Comparison of ENCODE assay signal across 8 mouse cellular contexts in genomic region chr2:105688436-105689303, GRCm38 (mm10). TPM values are rescaled to one million over a fixed set of nuclear protein-coding genes. Genes with fewer than 3 reads are reported as not detected.
A peak's percentile ranks its signal among the peaks of the same experiment; 100 is the strongest.
DNase-seq lines count a peak whose midpoint lies in the region; ATAC-seq and TF ChIP-seq lines count a peak whose summit lies in the region.

No protein-coding gene starts in this region.

- H3K27me3 ChIP-seq in embryonic facial prominence, embryonic 12.5 days, result peaks cover 80% of the 10 kb centered on the region
- peaks cover 90% of the 10 kb centered on the region for H3K27me3 ChIP-seq in limb, embryonic 12.5 days

- H3K4me1 ChIP-seq in embryonic facial prominence, embryonic 12.5 days, result peaks cover 3% of the 10 kb centered on the region; the same call in 1 of the 2 replicates
- H3K4me1 ChIP-seq in limb, embryonic 12.5 days (replicated peaks), result peaks cover 21% of the 10 kb centered on the region

- peak overlapping the region; percentile 26 for H3K4me2 ChIP-seq in embryonic facial prominence, embryonic 12.5 days (replicated peaks)
- 0 out of 2 replicates have a peak overlapping the region, but pooled peaks have one; percentile 41 for H3K4me2 ChIP-seq in limb, embryonic 12.5 days

- no peaks in the 10 kb centered on the region for H3K36me3 ChIP-seq in embryonic facial prominence, embryonic 12.5 days
- H3K36me3 ChIP-seq in limb, embryonic 12.5 days, result no peaks in the 10 kb centered on the region

- H3K9ac ChIP-seq in embryonic facial prominence, embryonic 12.5 days, result no peak overlapping the region
- H3K9ac ChIP-seq in limb, embryonic 12.5 days (replicated peaks), result no peak overlapping the region

- ATAC-seq in embryonic facial prominence, embryonic 12.5 days (ENCODE audit: insufficient number of reproducible peaks, insufficient read depth, low FRiP score, low TSS enrichment), result no peak
- no peak for ATAC-seq in limb, embryonic 12.5 days (ENCODE audit: insufficient number of reproducible peaks, insufficient read depth, low FRiP score, low TSS enrichment, low read depth)

- intact Hi-C loops in left cerebral cortex, adult 2 months (cut with DNase I), result loop anchor here (5.0 kb wide), 2 partner anchors 114 to 561 kb away; partner anchors contain the start of gene Wt1
- intact Hi-C loops in left cerebral cortex, postnatal 10 days (cut with DNase I), result loop anchor here (10.0 kb wide), 1 partner anchor 216 kb away; the partner anchor contains the start of genes Elp4 and Immp1l
- intact Hi-C loops in left cerebral cortex, postnatal 36 days (cut with DNase I), result loop anchor here (5.0 kb wide), 2 partner anchors 214 to 394 kb away; partner anchors contain the start of genes Elp4 and Immp1l

- no peak; the same call in 1 of the 2 replicates for TF ChIP-seq CTCF in left cerebral cortex, adult 2 months (IDR thresholded peaks at IDR 0.05)

- 2% methylated on average over 25 of the region's 25 CpGs for WGBS in embryonic facial prominence, embryonic 12.5 days
- WGBS in limb, embryonic 12.5 days, result under 1% methylated on average over 25 of the region's 25 CpGs

- H3K4me3 ChIP-seq in left cerebral cortex, adult 2 months, result peak overlapping the region; percentile 28
- H3K4me3 ChIP-seq in embryonic facial prominence, embryonic 12.5 days, result 0 out of 2 replicates have a peak overlapping the region, but pooled peaks have one; percentile 1
- H3K4me3 ChIP-seq in limb, embryonic 12.5 days (replicated peaks), result no peak overlapping the region

- no peak for DNase-seq in left cerebral cortex, adult 2 months (ENCODE audit: extremely low spot score in 1 of 2, low spot score in 2 of 2)
- no peak for DNase-seq in left cerebral cortex, postnatal 10 days (ENCODE audit: extremely low spot score in 1 of 2, low spot score in 2 of 2)
- peak; percentile 69 for DNase-seq in retina, embryonic 14.5 days (ENCODE audit: low spot score)
- no peak for DNase-seq in left cerebral cortex, postnatal 36 days (ENCODE audit: low spot score in 2 of 2)
- DNase-seq in layer of hippocampus, postnatal 36 days, result no peak
- DNase-seq in right cerebral cortex, adult 18-20 months, result no peak

- H3K9me3 ChIP-seq in embryonic facial prominence, embryonic 12.5 days, result no peaks in the 10 kb centered on the region
- no peaks in the 10 kb centered on the region for H3K9me3 ChIP-seq in limb, embryonic 12.5 days

- peak overlapping the region; percentile 7; the same call in 1 of the 2 replicates for H3K27ac ChIP-seq in left cerebral cortex, adult 2 months
- no peak overlapping the region for H3K27ac ChIP-seq in embryonic facial prominence, embryonic 12.5 days
- no peak overlapping the region for H3K27ac ChIP-seq in limb, embryonic 12.5 days

RNA-seq across cellular contexts. Expression of gene Pax6, which starts 20.0 kb away (rescaled TPM):
- total RNA-seq in left cerebral cortex, adult 2 months (2021), result 10 to 100 TPM in 1 of 2 experiments, 1 to 10 TPM in 1; 8.2 to 11.7 TPM
- total RNA-seq in left cerebral cortex, postnatal 10 days (2021), result 1 to 10 TPM; 7.0 to 7.5 TPM
- polyA plus RNA-seq in embryonic facial prominence, embryonic 12.5 days (2016; fragmentation: Nextera tagmentation; extraction: Ambion mirVana), result 13.7 and 20.8 TPM in 2 replicates
- polyA plus RNA-seq in limb, embryonic 12.5 days (2016; fragmentation: Nextera tagmentation; extraction: Ambion mirVana), result 0.49 TPM in 1 of 2 replicates, not detected in the other
- 10 to 100 TPM in 1 of 2 experiments, 1 to 10 TPM in 1; 8.1 to 12.4 TPM for total RNA-seq in left cerebral cortex, postnatal 36 days (2021)
- 1 to 10 TPM; 8.9 to 9.4 TPM for total RNA-seq in layer of hippocampus, postnatal 36 days (2021)
